Mouse (Mus musculus): ENCODE results near the gene Tmem117.

DNA sequence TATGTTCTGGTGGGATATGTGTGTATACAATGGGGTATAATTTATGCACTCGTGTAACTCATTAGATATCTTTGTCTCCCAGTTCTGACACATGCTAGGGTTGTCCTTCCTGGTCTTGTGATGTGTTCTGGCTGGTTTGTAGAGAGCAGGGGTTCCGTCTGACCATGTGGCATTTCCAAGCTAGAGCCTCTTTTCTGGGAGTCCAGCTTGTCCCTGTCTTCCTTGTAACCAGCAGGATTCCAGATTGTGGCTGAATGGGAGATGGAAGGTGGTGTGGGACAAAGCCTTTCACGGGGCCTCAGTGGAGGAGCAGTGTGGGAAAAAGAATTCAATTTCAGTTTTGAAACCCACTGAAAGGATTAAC is 23.8 kb downstream of the Tmem117 start:
- TF ChIP-seq POLR2A (IDR thresholded peaks at IDR 0.05; ENCODE audit: borderline replicate concordance, insufficient read depth, low read length), result no peak
- TF ChIP-seq CTCF (IDR thresholded peaks at IDR 0.05; ENCODE audit: borderline replicate concordance, insufficient read depth, low read depth, low read length), result no peak

All from cerebellum, adult 2 months (tissue).